Mouse (Mus musculus): Measurements from ENCODE around the gene Ddx52.

Gene Ddx52

DNA sequence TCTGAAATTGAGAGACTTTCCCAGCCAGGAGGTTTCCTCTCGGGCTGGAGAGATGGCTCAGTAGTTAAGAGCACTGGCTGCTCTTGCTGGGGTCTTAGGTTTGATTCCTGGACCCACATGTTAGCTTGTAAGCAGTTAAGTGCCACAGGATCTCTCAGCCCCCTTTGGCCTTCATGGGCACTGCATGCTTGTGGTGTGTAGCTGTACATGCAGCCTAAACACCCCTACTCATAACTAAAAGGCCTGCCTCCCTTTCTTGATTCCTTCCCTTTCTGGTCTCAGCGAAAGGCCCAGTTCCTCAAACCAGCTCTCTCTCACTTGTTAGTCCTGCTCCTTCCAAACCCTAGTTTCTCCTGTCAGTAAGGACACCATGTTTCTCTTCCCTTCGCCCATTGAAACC is 27.2 kb downstream of the Ddx52 start:
- no peak for DNase-seq (ENCODE audit: low spot score)

DNA sequence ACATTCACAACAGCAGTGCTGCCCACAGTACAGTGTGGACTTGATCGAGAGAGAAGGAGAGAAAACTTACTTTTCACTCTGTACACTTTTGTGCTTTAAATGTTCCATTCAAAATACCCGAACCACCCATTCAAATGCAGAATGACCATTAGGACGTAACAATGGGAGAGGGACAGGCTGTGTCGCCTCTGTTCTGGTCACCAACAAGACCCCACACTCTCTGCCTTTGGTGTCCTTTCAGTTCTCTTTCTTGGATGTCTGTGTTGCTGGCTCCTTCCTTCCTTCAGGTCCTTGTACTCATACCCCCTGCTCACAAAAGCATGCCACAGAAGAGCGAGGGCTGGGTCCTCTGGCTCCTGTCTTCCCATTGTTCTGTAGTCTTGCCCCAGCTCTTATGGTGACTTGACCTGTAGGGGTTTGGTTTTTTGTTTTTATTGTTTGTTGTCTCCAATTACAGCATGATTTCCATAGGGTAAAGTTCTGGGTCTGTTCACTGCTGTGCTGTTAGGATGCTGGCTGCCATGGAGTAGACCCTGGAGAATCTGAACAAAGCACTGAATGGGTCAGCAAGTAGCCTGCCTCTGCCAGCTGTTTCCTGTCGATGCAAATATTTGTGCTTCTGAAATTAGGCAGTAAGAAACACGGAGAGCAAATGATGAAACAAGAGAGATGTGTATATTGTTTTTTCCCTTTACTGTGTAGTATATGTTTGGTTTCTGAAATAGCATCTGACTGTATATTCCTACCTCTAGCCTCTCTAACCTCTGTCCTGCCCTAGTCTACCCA is 32.9 kb downstream of the Ddx52 start:
- no peak for DNase-seq (ENCODE audit: low spot score)

- DNase-seq (ENCODE audit: low spot score), result no peak
Observed at GRCm38 (mm10) chr11:83975488-83975887, 33.6 kb downstream of the Ddx52 start.

GRCm38 (mm10) chr11:83976236-83976977 is 34.5 kb downstream of the Ddx52 start:
- DNase-seq (ENCODE audit: low spot score), result no peak

DNA sequence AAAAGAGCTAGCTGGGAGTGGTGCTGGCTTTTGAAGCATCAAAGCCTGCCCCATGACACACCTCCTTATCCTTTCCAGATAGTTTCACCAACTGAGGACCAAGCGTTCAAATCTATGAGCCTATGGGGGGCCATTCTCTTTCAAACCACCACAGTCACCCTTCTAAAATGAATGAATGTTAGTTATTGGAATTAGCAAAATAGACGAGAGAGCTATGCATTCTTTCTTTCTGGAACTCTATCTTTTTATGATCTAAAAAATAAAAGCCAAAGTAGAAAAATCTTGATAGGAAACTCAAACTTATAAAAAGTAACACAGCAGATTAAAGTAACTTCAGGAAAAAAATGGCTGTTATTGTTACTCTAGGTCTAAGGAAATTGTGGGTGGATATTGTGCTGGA is 35.9 kb downstream of the Ddx52 start:
- no peak for DNase-seq (ENCODE audit: low spot score)

DNA sequence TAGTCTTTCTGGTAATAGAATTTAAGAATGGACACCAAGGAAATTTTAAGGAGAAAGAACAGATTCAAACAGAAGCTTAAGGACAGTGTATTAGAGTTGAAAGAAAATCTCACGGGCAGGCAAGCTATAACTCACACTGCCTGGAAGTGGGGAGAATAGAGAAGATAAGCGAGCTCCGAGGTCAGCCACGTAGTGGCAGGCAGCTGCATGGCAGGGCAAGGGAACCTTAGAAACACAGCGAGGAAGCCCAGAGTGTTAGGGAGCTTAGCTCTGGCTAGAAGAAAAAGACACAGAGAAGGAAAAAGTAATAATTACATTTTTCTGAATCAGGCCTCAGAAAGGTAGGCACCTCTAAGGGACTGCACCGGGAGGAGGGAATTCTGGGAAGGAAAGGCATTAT is 38.1 kb downstream of the Ddx52 start:
- DNase-seq (ENCODE audit: low spot score), result no peak

GRCm38 (mm10) chr11:83981338-83981737 is 39.5 kb downstream of the Ddx52 start:
- no peak for DNase-seq (ENCODE audit: low spot score)

GRCm38 (mm10) chr11:83991701-83992100 is 49.8 kb downstream of the Ddx52 start:
- DNase-seq (ENCODE audit: low spot score), result peak; percentile 44

DNA sequence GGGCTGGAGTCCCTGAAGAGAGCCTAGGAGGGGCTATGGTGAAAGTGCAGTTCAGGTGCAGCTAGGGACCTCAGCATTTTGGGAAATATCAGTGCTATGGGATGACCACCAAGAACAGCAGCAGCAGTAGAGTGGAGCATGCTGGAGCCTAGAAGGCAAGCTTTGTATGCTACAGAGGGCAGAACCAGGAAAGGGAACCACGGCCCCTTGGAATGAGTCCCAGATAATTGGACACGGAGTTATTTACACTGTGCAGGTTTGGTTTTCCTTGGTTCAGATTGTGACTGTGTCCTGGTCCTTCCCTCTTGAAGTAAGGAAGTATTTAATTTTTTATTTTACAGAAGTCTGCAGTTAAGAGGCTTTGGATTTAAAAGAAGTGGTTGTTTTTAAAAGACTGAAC is 51.6 kb downstream of the Ddx52 start:
- DNase-seq (ENCODE audit: low spot score), result no peak

GRCm38 (mm10) chr11:83994481-83994880 is 52.6 kb downstream of the Ddx52 start:
- no peak for DNase-seq (ENCODE audit: low spot score)

- DNase-seq (ENCODE audit: low spot score), result no peak
Observed at GRCm38 (mm10) chr11:83995535-83995950, 53.7 kb downstream of the Ddx52 start.

DNA sequence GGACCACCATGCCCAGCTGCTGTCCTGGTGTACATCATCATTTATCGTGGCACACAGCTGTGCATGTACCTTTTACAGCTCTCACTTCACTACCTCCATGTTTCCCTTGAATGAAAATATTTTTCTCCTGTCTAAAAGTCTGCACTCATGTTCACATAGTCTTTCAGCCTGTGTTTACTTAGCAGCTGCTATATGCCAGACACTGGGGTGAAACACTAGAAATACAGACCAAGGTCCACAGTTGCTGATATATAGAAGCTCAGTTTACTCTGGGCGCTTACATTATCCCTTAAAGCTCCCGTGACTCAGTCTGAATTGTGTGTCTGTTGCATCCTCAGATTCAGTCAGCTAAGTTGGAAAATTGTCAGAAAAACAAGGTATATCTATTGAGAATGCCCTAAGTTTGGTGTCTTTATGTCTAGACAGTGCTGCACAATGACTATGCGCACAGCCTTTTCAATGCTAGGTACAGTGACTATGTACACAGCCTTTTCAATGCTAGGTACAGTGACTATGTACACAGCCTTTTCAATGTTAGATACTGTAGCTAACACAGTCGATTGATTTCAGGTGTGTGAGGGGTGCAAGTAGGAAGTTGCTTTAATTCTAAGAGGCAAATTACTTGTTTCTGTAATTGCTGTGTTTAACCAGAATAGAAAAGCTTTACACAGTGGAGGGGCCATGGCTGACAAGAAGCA is 55.5 kb downstream of the Ddx52 start:
- no peak for DNase-seq (ENCODE audit: low spot score)

DNA sequence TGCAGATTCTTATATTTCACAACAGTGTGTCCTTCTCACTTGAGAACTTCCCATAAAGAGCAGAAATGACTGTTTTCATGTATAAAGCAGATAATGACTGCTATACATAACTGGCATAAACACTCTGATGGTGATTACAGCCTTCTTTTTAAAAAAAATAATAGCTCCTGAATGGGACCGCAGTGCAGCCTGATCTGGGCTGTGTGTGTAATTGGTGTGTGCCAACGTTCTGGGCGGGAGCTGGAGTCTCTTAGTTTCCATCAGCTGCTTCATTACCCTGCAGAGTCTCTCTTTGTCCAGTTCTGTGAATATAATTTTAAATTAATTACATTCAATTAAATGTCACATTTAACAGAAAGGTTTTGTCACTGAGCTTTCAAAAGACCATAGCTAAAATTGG is 57.1 kb downstream of the Ddx52 start:
- DNase-seq (ENCODE audit: low spot score), result no peak

DNA sequence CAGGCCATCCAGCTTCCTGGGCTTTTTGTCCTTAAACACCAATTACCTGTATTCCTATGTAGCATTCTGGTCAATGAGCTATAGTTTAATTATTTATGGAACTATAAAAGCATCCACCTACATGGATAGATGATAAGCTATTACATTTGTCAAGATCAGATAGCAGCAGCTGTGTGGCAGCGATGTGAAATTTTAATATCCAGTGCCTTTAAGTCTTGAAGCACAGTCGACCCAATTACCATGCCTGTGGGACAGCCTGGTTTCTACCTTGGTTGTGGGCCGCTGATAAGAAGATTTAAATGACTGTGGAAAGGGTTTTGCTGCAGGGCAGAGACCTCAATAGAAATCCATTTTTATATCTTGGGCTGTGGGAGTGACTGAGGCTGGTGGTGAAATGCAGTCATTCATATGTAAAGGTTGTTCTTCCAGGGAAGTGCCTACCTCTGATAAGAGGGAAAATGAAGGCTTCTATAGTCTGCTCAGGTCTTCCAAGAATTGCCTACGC is 57.6 kb downstream of the Ddx52 start:
- no peak for DNase-seq (ENCODE audit: low spot score)

- DNase-seq (ENCODE audit: low spot score), result no peak
Observed at GRCm38 (mm10) chr11:84001257-84001656, 59.4 kb downstream of the Ddx52 start.

DNA sequence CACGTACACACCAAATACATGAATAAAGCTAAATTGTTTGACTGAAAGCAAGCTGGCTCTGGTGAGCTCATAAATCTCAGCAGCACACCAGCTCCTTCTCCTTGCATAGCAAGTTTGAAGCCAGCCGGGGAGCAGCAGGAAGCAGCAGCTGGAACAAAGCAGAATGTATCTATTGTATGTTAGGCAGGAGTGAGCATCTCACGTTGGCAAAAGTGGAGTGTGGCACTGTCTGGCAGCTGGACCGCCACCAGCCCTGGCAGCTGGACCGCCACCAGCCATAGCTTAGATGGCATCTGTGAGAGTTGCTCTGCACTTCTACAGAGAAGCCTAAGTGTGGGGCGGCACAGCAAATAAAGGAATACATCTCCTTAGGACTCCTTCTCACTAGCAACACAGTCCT is 62.1 kb downstream of the Ddx52 start:
- no peak for DNase-seq (ENCODE audit: low spot score)

DNA sequence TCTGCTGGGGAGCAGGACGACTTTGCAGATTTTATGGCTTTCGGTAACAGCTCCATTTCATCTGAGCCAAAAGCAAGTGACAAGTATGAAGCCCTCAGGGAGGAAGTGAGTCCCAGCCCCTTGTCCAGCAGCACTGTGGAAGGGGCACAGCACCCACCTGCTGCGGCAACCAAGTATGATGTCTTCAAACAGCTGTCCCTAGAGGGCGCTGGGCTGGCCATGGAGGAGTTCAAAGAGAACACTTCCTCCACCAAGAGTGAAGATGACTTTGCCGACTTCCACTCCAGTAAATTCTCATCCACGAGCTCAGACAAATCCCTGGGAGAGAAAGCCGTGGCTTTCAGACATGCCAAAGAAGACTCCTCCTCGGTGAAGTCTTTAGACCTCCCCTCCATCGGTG is 67.1 kb downstream of the Ddx52 start:
- DNase-seq (ENCODE audit: low spot score), result no peak

DNA sequence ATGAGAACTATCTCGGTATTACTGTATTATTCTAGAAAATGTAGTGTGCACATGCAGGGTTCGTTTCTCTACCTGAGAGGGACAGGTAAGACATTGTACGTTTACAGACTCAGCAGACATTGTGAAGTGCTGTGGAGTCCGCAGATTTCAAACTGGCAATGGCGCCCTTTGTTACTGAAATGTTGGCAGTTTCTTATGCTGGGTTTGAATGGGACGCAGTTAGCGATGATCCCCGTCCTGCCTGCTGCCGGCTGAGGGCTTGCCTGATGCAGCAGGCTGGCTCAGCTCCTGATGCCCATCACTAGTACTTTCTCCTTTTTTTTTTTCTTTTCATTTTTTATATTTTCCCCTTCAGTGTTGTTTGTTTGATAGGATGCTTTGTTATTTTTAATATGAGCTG is 68.5 kb downstream of the Ddx52 start:
- DNase-seq (ENCODE audit: low spot score), result no peak

DNA sequence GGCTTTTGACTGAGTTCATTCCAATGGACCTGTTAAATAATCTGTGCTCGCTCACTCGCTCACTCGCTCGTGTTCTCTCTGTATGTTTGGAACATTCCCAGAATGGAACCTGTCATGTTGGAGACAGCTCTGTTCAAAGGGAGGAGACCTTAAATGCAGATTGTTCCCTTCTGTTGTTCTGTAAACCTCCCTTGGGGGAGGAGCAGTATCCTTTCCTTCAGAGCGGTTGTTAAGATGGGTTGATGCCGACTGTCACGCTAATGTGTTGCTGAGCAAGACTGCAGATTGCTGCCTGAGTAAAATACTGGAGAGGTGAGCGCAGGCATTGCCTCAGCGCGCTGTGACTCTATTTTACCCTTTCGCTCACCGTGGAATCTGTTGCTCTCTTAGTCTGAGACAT is 69.2 kb downstream of the Ddx52 start:
- no peak for DNase-seq (ENCODE audit: low spot score)

DNA sequence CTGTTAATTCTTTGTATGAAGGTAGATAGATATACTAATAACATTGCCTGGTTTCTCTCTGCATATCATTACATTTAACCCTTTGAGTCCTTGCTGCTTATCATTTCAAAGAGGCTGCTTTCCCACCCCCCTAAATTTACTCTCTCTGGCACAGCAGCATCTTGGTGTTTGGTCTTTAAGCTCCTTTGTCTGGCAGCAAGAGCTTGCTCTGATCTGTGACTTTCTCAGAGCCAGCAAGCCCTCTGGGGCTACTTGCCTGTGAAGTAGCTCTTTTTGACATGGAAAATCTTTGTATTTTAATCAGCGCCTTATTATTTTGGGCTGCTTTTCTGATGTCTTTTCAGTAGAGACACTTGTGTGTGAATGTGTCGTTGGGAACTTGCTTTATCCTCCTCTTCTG is 69.7 kb downstream of the Ddx52 start:
- no peak for DNase-seq (ENCODE audit: low spot score)
